Mouse (Mus musculus): ENCODE measurements at regions not wholly inside any gene's neighbourhood (a gene's known extent, or its start where the extent isn't known, plus 50 kb on each side); places are given as distances from the start of the nearest gene placed in this dataset.

DNA sequence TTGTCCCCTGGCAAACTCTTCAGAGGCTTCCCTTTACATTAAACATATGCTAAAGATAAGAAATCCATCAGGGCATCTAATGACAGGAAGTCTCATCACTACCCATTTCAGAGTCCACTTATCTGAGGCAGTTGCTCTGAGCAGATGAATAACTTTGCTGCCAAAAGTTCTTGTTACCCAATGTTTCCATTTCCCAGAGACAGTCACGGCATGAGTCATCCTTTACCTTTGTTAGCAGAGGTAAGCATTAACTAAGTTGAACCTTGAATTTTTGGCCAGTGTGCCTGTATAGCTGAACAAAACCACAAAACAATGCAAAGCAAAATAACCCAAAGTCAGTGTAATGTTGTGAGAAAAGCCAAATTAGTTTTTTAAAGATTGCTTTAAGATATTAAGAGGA, 328.5 kb upstream of the Prmt6 start:
- Histone ChIP-seq H3K27me3 (ENCODE audit: insufficient read depth, low read length) (no peaks in the 10 kb centered on the region), H3K9me3 (ENCODE audit: low read length) (no peaks in the 10 kb centered on the region), H3K4me1 (ENCODE audit: insufficient read depth) (no peaks in the 10 kb centered on the region), H3K4me2 (ENCODE audit: low read depth) (no peak overlapping the region), H3K36me3 (ENCODE audit: insufficient read depth) (no peaks in the 10 kb centered on the region), H3K9ac (no peak overlapping the region), H3K4me3 (ENCODE audit: low read depth, low read length) (no peak overlapping the region), H3K27ac (ENCODE audit: low read depth, low read length) (no peak overlapping the region)
- ATAC-seq (no peak), DNase-seq (no peak)
- 88% methylated on average over 1 of the region's 1 CpGs for WGBS
- TF ChIP-seq CTCF (IDR thresholded peaks at IDR 0.05; ENCODE audit: low read depth): no peak

DNA sequence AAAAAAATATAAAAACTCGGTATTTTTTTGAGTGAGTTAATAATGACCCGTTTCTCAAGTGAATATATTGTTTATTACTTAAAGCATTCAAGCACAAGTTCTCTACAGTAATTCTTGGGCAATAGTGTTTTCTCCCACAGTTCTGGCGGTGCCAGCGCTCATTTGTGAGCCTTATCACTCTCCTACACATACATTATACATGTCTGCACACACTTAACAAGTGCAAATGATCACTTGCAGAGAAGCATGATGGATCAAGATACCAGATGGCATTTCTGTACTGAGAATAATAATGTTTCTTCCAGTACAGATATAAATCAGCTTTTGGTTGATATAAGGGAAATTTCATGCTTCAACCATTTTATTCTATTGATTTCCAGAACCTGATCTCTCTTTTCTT, 316.4 kb upstream of the Prmt6 start:
- ATAC-seq: no peak

DNA sequence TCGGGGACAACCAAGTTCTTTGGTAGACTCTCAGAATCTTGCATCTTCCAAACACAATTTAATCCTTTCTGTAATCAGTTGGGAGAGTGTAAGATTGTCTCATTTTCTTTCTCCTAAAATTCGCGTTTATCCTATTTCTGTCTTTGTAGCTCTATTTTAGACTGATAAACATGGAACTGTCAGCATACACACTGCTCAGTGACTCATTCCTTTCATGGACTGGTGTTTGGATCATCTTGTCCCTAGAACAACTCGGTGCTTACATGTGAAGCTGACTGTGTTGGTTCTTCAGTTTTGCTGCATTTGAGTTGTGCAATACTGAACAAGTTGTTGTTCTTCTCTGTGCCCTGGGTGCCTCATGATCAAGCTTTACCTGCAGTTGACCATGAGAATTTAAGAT, 296.5 kb upstream of the Prmt6 start:
- ATAC-seq: no peak
- Histone ChIP-seq H3K27me3 (ENCODE audit: insufficient read depth, low read length) (no peaks in the 10 kb centered on the region), H3K4me3 (ENCODE audit: low read depth, low read length) (no peak overlapping the region), H3K9me3 (ENCODE audit: low read length) (no peaks in the 10 kb centered on the region), H3K4me2 (ENCODE audit: low read depth) (no peak overlapping the region), H3K36me3 (ENCODE audit: insufficient read depth) (no peaks in the 10 kb centered on the region), H3K27ac (ENCODE audit: low read depth, low read length) (no peak overlapping the region), H3K4me1 (ENCODE audit: insufficient read depth) (no peaks in the 10 kb centered on the region), H3K9ac (no peak overlapping the region)
- no peak for TF ChIP-seq CTCF (IDR thresholded peaks at IDR 0.05; ENCODE audit: low read depth)
- no peak for DNase-seq
- WGBS: 86% methylated on average over 4 of the region's 4 CpGs

More for the DNA sequence above, 316.4 kb upstream of the Prmt6 start:
- Histone ChIP-seq H3K27ac (ENCODE audit: low read depth, low read length) (no peak overlapping the region), H3K4me1 (ENCODE audit: insufficient read depth) (no peaks in the 10 kb centered on the region), H3K9me3 (ENCODE audit: low read length) (no peaks in the 10 kb centered on the region), H3K36me3 (ENCODE audit: insufficient read depth) (no peaks in the 10 kb centered on the region), H3K4me2 (ENCODE audit: low read depth) (no peak overlapping the region), H3K4me3 (ENCODE audit: low read depth, low read length) (no peak overlapping the region), H3K27me3 (ENCODE audit: insufficient read depth, low read length) (no peaks in the 10 kb centered on the region), H3K9ac (no peak overlapping the region)
- WGBS: 75% methylated on average over 4 of the region's 4 CpGs
- DNase-seq: no peak
- no peak for TF ChIP-seq CTCF (IDR thresholded peaks at IDR 0.05; ENCODE audit: low read depth)

DNA sequence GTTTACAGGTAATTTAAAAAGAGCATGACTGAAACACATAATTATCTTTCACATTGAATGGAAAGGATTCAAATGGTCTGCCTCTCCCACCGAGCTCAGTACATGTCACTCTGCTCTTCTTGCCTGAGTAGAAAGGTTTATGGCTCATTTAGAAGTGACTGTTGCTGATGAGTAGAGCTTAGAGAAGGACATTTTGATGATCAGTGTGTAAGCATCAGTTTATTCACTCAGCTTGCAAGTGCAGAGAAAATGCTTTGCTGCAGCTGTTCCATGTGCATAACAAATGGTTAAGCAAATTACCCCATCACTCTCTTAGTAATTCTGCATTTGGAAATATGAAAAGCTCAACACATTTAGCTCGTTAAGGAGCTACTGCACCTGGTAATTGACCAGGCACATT, 287.5 kb upstream of the Prmt6 start:
- DNase-seq (peak; percentile 12), ATAC-seq (peak; percentile 73)
- Histone ChIP-seq H3K9ac (no peak overlapping the region), H3K4me1 (ENCODE audit: insufficient read depth) (no peaks in the 10 kb centered on the region), H3K4me2 (ENCODE audit: low read depth) (no peak overlapping the region), H3K27me3 (ENCODE audit: insufficient read depth, low read length) (no peaks in the 10 kb centered on the region), H3K36me3 (ENCODE audit: insufficient read depth) (no peaks in the 10 kb centered on the region), H3K9me3 (ENCODE audit: low read length) (no peaks in the 10 kb centered on the region), H3K27ac (ENCODE audit: low read depth, low read length) (no peak overlapping the region), H3K4me3 (ENCODE audit: low read depth, low read length) (no peak overlapping the region)
- WGBS: 19% methylated on average over 2 of the region's 2 CpGs
- no peak for TF ChIP-seq CTCF (IDR thresholded peaks at IDR 0.05; ENCODE audit: low read depth)
